Mouse (Mus musculus): ENCODE data around the gene Rufy1.
"Not testable (repeated sequence)": the region's sequence is repeated elsewhere in the genome, so short reads cannot be mapped to it uniquely, and the experiment has no call there.

Gene Rufy1

DNA sequence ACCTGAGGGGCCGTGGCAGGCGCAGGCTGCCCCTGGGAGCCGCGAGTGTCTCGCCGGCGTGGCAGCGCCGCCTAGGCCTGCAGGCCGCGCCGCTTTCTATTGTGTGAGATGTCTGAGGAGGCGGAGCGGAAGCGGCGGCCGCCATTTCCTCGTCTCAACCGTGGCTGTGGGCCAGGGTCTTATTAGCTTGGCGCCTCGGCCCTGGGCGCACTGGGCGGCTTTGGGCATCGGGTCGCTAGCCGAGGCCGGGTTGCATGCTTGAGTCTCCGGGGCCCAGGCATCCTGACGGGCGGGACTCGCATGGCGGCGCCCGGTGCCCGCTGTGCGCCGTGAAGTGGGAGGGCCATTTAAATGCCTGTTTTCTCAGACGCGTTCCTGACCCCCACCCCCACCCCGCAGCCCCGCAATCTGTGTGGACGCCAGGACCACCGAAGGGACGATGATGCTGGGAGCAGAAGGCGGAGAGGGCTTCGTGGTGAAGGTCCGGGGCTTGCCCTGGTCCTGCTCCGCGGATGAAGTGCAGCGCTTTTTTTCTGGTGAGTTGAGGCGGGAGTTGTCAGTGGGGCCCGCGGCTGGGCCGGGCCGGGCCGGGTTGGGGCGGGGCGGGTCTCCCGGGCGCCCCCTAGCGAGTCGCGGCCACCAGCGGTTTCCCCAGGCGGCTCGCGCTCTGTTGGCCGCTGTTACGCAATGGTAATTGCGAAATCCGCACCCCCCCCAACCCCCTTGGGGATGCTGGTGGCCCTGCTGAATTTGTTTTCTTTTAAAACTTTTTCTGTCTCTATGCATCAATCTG is 52.8 kb downstream of the Rufy1 start:
- DNase-seq, result peak; percentile 88 to 94

DNA sequence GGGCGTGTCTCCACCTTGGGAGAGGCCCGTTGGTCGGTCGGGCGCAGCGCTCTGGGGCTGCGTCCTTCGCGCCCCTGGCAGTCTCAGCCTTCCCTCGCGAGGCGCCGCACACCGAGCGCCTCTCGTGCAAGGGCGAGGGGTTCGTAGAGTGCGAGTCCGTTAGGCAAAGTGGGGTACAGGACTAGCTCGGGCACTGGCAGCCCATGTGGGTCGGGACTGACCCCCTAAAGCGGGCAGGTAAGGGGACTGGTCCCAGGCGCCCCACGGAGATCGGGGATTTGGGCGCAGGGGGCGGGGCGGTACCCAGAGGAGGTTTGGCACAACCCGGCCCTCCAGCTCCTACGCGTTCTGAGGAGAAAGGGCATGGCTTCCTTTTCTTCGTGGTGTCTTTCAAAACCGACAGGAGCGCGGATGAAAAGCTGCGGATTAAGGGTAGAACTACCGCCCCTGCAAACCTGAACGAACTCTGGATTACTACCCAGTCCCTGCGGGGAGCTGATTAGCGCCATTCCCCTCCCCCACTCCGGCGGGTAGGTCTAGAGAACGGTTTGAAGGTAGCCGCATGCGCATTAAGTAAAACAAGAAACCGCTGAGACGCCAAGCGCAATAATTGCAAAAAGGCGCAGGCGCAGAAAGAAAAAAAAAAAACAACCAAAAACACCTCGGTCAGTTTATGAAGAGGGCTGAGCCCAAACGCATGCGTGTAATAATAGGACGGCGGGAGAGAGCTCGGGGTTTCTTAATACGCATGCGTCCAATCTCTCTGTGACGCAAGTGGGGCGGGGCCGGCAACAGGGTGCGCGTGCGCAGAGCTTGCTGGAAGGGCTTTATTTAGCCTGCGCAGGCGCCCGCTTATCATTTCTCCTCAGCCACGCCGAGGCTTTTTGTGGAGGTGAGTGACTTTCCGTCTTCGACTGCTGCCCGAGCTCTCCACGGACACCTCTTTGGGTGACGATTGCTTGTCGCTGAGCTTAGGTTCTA is 53.7 kb downstream of the Rufy1 start, which contains the start of gene Hnrnph1:
Gene Hnrnph1 (plus strand): TSS at position 80 of the 981 bp plus-strand sequence.
- DNase-seq, result peak; percentile 97 to 98

DNA sequence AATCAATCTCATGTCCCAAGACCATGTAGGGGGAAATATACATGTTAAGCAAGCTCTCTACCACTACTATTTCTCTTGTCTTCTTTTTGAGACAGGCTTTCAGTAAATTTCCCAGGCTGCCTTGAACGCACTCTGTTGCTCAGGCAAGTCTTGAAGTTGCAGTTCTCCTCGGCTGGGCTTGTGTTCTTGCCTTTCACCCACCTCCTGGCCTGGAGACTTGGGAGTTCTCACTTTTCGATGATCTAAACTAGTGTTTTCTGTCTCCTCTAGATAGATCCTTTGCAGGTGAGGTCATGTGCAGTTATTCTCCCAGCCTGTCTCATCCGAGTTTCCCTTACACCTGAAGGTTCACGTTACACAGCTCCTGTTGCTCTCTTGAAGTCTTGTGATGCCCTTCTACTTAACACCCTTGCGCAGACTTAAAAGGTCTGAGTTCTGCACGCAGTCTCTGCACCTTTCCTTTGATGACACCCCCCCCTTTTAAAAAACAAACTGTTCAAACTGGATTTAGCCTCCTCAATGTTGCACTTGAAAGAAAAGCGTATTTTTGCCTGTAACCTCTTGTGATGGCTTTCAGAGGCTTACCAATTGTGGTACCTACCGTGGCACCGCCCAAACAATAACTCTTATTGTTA is 54.7 kb downstream of the Rufy1 start:
- DNase-seq, result no peak

GRCm38 (mm10) chr11:50375421-50375820 is 55.5 kb downstream of the Rufy1 start:
- no peak for DNase-seq

DNA sequence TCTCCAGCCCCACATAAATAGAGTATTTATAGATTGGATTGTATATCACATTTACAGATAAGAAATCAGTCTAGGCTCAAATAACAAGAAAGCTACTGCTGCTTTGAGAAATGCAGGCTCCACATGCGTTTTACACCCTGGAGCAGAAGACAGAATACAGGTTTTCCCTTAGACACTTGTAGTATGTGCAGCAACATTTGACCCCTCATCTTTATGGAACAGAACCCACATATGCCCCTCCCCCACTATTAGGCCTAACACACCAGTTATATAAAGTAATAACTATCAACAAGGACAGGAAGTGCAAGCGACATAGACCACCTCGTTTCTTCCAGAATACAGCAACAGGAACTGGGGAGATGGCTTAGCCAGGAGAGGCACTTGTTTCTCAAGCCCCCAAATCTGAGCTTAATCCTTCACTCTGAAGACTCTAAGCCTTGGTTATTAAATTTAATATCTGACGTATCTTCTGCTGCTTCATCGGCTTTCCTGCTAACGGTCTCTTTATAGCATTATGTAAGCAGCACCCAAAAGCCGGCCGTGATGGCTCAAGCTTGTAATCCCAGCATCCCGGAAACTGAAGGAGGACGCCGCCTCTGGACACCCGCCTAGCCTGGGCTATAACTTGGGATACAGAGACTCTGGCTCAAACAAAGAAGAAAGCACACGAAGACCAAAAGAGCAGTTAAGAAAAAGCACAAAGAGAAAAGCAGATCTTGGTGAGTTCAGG is 56.5 kb downstream of the Rufy1 start:
- no peak for DNase-seq

GRCm38 (mm10) chr11:50373621-50374020 is 57.3 kb downstream of the Rufy1 start:
- DNase-seq, result no peak

DNA sequence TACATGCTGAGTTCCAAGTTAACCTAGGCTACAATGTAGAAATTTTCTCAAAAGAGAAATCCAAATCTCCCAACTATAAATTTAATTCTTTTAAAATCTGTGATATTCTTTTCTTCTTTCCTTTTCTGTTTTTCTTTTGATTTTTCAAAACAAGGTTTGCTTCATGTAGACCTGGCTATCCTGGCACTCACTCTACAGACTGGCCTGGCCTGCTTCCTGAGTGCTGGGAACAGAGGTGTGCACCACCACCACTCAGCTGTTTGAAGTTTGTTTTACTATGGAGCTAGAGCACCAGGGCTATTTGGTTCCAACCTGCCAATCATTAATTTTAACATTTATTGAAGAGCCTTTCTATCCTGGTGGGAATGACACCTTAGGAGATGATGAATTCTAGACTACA is 57.8 kb downstream of the Rufy1 start:
- DNase-seq, result no peak

DNA sequence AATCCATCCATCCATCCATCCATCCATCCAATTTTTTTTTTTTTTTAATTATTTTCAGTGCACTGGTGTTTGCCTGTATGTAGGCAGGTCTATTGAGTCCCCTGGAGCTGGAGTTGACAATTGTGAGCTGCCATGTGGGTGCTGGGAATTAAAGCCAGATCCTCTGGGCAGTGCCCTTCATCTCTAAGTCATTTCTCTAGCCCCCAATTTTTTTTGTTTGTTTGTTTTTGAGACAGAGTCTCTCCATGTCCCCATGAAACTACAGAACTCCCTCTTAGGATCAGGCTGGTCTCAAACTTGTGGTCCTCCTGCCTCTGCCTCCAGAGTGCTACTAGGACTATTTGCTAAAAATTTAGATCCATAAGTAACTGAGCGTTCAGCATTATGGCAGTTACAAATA is 59.0 kb downstream of the Rufy1 start:
- no peak for DNase-seq

DNA sequence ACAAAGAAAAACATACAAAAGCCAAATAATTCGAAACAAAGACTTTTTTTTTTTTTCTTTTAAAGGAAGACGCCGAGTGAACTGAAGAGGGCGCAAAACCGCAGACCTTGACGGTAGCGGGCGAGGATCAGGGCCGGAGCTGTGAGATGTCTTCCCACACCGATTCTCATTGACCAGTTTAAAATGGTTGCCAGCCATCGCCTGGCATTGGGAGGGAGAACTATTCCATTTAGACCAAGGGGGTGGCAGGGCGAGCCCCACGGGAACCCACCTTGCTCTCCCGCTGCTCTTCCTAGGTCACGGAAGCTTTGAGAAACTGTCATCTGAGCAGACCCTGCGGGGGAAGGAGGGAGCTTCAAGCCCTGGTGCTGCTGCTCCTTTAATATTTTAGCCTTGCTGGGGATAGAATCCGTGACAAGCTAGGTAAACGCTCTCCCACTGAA is 59.5 kb downstream of the Rufy1 start:
- DNase-seq, result peak; percentile 75 to 85

- no peak for DNase-seq
Observed at GRCm38 (mm10) chr11:50370969-50371368, 60.0 kb downstream of the Rufy1 start.

DNA sequence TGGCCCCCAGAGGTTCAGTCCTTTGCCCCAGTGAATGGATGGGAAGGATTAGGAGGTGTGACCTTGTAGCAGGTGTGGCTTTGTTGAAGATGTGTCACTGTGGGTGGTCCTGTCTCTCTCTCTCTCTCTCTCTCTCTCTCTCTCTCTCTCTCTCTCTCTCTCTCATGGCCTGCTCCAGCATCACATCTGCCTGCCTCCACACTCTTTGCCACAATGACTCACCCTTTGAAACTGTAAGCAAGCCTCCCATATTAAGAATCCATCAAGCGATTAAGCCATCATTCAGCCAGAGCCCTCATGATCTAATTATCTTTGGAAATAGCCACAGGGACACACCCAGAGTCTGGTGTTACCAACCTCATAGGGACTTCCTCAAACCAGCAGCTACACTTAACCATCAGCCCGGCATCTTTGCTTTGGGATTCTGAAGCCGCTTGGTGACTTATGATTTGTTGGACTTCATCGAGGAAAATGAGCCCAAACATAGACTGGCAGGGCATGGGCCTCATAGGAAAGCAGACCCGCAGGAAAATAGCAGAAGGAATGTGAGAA is 61.5 kb downstream of the Rufy1 start:
- no peak for DNase-seq

- no peak for DNase-seq
Observed at GRCm38 (mm10) chr11:50367531-50367930, 63.4 kb downstream of the Rufy1 start.

- no peak for DNase-seq
Observed at GRCm38 (mm10) chr11:50365322-50365721, 65.6 kb downstream of the Rufy1 start.

GRCm38 (mm10) chr11:50364548-50364947 is 66.4 kb downstream of the Rufy1 start:
- peak; percentile 86 to 88 for DNase-seq

- DNase-seq, result not testable (repeated sequence)
Observed at GRCm38 (mm10) chr11:50361282-50361681, 69.6 kb downstream of the Rufy1 start.

DNA sequence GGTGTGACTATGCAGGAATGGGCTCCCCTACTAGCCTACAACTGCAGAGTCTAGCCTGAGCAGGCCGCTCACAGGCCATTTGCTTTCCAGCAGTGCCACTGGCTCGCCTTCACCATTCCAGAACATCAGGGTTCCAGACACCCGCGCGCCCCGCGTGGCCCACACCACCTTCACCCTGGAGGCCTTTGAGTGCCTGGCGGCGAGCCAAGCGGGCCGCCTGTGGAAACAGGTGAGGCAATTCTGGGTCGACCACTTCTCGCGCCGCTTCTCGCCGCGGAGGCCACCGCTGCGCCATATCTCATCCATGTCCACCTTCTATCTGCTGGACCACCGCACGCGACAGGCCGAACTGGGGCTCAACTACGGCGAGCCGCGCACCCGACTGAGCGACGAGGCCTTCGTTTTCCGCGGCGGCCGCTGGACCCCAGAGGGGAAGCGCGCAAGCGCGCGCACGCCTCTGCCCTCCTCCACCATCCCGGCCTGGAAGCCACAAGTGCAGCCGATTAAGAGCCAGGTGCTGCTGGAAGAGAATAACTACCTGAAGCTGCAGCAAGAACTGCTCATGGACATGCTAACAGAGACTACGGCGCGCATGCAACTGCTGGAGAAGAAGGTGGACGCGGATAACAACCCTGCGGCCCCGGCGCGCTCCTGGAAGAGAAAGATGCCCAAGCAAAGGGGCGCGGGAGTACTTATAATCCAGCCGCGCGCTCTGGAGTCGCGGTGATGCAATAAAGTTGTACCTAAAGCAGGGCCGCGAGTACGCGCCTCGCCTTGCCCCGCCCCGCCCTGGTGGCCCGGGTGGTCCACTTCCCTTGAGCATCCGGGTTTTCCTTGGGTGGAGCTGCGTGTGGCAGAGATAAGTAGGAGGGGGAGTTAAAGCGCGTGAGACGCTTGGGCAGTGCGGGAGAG is 71.7 kb downstream of the Rufy1 start:
- DNase-seq, result peak; percentile 53 to 66

GRCm38 (mm10) chr11:50355395-50355794 is 75.5 kb downstream of the Rufy1 start:
- peak; percentile 18 to 25 for DNase-seq

GRCm38 (mm10) chr11:50354851-50355250 is 76.1 kb downstream of the Rufy1 start:
- DNase-seq, result peak; percentile 83 to 92

- no peak for DNase-seq
Observed at GRCm38 (mm10) chr11:50354162-50354561, 76.8 kb downstream of the Rufy1 start, which contains the start of gene Cby3. Gene Cby3, plus strand, starts transcription at chr11:50354462.

DNA sequence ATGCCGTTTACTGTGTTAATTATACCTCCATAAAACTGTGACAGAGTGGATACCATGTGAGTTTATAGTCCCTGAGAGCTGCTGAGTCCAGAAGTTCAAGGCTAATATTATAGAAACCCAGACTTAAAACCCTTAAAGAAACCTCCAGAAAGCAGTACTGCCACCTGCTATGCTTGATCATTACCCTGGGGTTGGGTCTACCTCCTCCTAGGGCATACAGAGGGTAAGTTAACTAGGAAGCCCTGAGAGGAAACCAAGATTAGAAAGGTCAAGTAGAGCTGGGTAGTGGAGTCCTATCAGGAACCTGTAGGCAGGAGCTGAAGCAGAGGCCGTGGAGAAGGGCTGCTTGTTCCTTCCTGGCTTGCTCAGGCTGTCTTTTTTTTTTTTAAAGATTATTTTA is 78.7 kb downstream of the Rufy1 start:
- DNase-seq, result no peak
